Mouse (Mus musculus) forebrain, embryonic 11.5 days (tissue): ENCODE results near the gene Lrrc56. TPM values are rescaled to one million over a fixed set of nuclear protein-coding genes. Genes with fewer than 3 reads are reported as not detected.

Experiments used
- ATAC-seq: fragments of 200-750 bp; cut with Nextera tagmentation; replicated peaks from 2 replicates; pipeline ENCODE4 v1.8.0; 2017; ENCODE audit warnings: moderate TSS enrichment; ENCODE audit not compliant: low FRiP score
- DNase-seq: peaks from one replicate; pipeline ENCODE4 v3.0.0-alpha.2; 2017; ENCODE audit warnings: low spot score
- H3K27ac ChIP-seq: fragments of 300-500 bp; sonication (generic); 2 replicates; pipeline ENCODE4 v1.5.1; 2014; ENCODE audit warnings: low read depth, low read length
- H3K27me3 ChIP-seq: fragments of 300-500 bp; sonication (generic); 2 replicates; pipeline ENCODE4 v1.6.1; 2014; ENCODE audit warnings: mild to moderate bottlenecking, low read length, mixed read lengths; ENCODE audit not compliant: control insufficient read depth, insufficient read depth
- H3K36me3 ChIP-seq: fragments of 300-500 bp; sonication (generic); 2 replicates; pipeline ENCODE4 v1.6.1; 2014; ENCODE audit warnings: mild to moderate bottlenecking, low read length, moderate library complexity, mixed read lengths; ENCODE audit not compliant: control insufficient read depth, insufficient read depth
- H3K4me1 ChIP-seq: fragments of 300-500 bp; sonication (generic); replicated peaks from 2 replicates; pipeline ENCODE4 v1.6.1; 2014; ENCODE audit warnings: low read length, mixed read lengths; ENCODE audit not compliant: control insufficient read depth, insufficient read depth
- H3K4me2 ChIP-seq: fragments of 300-500 bp; sonication (generic); 2 replicates; pipeline ENCODE4 v1.6.1; 2014; ENCODE audit warnings: low read depth, mild to moderate bottlenecking, low read length, moderate library complexity, mixed read lengths; ENCODE audit not compliant: severe bottlenecking
- H3K4me3 ChIP-seq: fragments of 300-500 bp; sonication (generic); 2 replicates; pipeline ENCODE4 v1.5.1; 2014; ENCODE audit warnings: low read depth, low read length
- H3K9ac ChIP-seq: fragments of 300-500 bp; sonication (generic); 2 replicates; pipeline ENCODE4 v1.6.1; 2014; ENCODE audit warnings: low read length
- H3K9me3 ChIP-seq: fragments of 300-500 bp; sonication (generic); 2 replicates; pipeline ENCODE4 v1.6.1; 2016; ENCODE audit warnings: low read length, mixed read lengths; ENCODE audit not compliant: control insufficient read depth
- WGBS: fragments of 180-500 bp; shearing (Covaris S2); extraction: QIAGEN DNeasy Blood & Tissue Kit; methylation state at CpG from one replicate; pipeline ENCODE4 v1.1.7; 2014; 5-methylcytosine and 5-hydroxymethylcytosine counted together
- polyA plus RNA-seq: library from polyadenylated mRNA; unstranded; fragments of >200 nt; fragmentation: Nextera tagmentation; extraction: Ambion mirVana; gene quantifications from 2 replicates; pipeline ENCODE4 v1.2.1, GENCODE M21; 2014

Gene Lrrc56
- polyA plus RNA-seq, 1 experiment from 2014 or later, result 14.0 TPM

DNA sequence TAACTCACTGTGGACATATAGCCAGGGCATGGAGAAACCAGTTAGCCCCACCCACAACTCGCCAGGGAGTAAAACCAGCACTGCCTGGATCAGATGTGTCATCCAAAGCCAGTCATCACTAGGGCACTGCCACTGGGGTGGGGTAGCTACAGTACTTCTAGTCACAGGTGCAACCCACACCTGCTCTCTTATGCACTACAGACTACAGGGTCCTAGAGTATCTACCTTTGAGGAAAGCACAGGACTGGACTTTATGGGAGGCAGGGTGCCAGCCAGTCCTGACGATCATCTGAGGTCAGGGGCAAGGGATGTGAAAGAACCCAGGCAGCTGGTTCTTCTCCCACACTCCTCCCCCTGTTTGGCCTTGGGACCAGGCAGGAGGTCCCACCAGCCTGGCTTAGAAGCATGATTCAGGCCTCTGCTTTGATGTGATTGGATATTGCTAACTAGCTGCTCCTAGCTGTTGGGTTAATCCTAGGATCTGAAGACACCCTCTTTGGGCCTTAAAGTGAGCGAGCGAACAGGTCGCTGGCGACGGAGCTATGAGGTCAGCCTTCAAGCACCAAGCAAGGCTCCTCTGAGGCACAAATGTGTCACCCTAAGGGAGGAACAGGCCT, 25.9 kb upstream of the Lrrc56 start:
- no peaks in the 10 kb centered on the region for H3K36me3 ChIP-seq
- DNase-seq, result no peak
- H3K4me2 ChIP-seq, result peak overlapping the region; percentile 63

DNA sequence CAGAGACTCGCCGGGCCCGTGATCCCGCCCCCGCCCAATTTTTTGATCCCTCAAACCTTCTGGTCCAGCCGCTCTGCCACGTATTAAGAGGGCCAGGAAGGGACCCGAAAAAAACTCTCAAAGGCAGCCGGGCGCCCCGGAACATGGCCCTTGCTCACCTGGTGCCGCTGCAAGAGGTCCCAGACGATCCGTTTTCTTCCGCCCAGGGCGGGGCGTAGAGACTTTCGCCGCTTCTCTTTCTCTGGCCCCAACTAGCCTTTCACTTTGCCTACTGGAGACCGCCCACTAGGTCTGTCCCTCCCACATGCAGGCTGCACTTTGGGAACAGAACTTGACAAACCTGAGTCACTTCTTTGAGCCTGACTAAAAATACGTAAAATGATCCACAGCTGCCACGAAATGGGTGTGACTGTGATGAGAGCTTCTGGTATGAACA, 25.4 kb upstream of the Lrrc56 start:
- no peak overlapping the region for H3K27ac ChIP-seq
- no peaks in the 10 kb centered on the region for H3K9me3 ChIP-seq
- ATAC-seq (no peak), DNase-seq (no peak)
- peak overlapping the region; percentile 69 for H3K9ac ChIP-seq
- H3K4me1 ChIP-seq, result peaks cover 16% of the 10 kb centered on the region; the same call in 1 of the 2 replicates
- peak overlapping the region; percentile 63 for H3K4me2 ChIP-seq
- H3K36me3 ChIP-seq, result no peaks in the 10 kb centered on the region
- no peaks in the 10 kb centered on the region for H3K27me3 ChIP-seq
- peak overlapping the region; percentile 33 for H3K4me3 ChIP-seq
- 2% methylated on average over 22 of the region's 22 CpGs for WGBS

More for the DNA sequence above, 25.9 kb upstream of the Lrrc56 start:
- Histone ChIP-seq H3K27me3 (no peaks in the 10 kb centered on the region), H3K27ac (no peak overlapping the region), H3K9ac (peak overlapping the region; percentile 69), H3K4me3 (peak overlapping the region; percentile 33), H3K9me3 (no peaks in the 10 kb centered on the region), H3K4me1 (peaks cover 16% of the 10 kb centered on the region; the same call in 1 of the 2 replicates)
- 24% methylated on average over 7 of the region's 7 CpGs for WGBS
- ATAC-seq, result no peak

GRCm38 (mm10) chr7:141169300-141169699, 24.7 kb upstream of the Lrrc56 start:
- Histone ChIP-seq H3K4me2 (no peak overlapping the region), H3K9ac (no peak overlapping the region), H3K4me3 (no peak overlapping the region), H3K27ac (no peak overlapping the region), H3K4me1 (peaks cover 16% of the 10 kb centered on the region; the same call in 1 of the 2 replicates), H3K36me3 (no peaks in the 10 kb centered on the region), H3K9me3 (no peaks in the 10 kb centered on the region), H3K27me3 (no peaks in the 10 kb centered on the region)
- DNase-seq (no peak), ATAC-seq (no peak)
- 84% methylated on average over 1 of the region's 1 CpGs for whole genome bisulfite sequencing

DNA sequence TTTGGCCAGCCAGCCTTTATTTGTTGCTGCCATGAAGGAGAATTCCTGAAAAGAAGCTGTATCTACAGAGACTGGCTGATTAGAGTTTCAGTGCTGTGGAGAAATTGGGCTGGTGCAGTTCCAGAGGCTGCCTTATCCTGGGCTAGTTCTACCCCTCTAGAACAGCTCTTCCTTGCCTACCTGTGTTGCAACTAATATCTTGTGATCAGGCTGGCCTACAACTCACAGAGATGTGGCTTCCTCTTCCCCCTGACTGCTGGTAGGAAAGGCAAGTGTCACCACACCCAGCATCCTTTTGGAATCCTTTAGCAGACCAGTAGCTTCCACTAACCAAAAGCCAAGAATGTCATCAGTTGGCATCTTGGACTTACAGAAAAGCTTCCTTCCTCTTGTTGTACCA, 24.1 kb upstream of the Lrrc56 start:
- no peak overlapping the region for H3K4me3 ChIP-seq
- no peak overlapping the region for H3K9ac ChIP-seq
- no peaks in the 10 kb centered on the region for H3K27me3 ChIP-seq
- H3K36me3 ChIP-seq, result no peaks in the 10 kb centered on the region
- ATAC-seq (no peak), DNase-seq (no peak)
- H3K27ac ChIP-seq, result no peak overlapping the region
- no peak overlapping the region for H3K4me2 ChIP-seq
- H3K9me3 ChIP-seq, result no peaks in the 10 kb centered on the region
- peaks cover 16% of the 10 kb centered on the region; the same call in 1 of the 2 replicates for H3K4me1 ChIP-seq

DNA sequence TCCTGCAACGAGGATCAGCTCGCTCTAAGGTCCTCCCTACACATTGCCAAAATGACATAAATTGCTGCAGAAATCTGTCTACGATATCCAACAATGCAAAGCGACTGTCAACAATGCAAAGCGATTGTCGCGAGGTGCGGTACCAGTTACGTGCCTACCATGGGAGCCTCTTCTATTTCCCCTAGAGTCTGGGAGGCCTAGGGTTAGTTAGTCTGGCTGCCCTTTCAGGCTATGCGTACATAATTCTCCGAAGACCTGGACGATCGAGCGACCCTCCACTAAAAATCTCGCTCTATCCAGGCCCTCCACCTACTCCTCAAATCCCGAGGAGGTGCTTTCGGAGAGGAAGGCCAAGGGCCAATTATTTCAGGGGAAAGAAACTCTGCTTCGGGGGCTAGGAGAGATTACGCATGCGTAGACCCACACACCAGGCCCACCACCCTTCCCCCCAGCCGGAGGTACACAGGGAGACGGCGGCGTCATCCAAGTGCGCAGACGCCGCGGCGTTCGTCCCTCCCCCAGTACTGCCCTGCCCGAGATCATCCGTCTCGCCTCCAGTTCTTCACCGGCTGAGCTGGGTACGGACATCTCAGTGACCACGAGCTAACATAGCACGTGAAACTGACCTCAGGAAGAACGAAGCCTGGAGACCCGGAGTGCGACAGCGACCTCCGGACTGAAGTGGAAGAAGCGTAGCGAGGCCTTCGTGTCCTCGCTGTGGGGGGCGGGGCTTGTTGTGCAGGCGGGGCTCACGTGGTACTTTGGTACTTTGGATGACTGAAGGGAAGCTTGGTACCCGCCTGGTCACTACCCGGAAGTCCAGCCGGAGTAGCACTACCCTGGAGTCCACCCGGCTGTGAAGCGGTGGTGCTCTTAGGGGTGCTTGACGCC, 21.6 kb upstream of the Lrrc56 start, which contains the start of gene Rnh1:
Rnh1 (minus strand) TSS at position 742 of the 891 bp plus-strand sequence.
- no peaks in the 10 kb centered on the region for H3K27me3 ChIP-seq
- ATAC-seq (peak; percentile 97), DNase-seq (peak; percentile 96)
- H3K9ac ChIP-seq, result peak within 1 kb of the TSS; percentile 67
- H3K27ac ChIP-seq, result peak within 1 kb of the TSS; percentile 90
- H3K4me2 ChIP-seq, result peak within 1 kb of the TSS; percentile 65
- H3K4me1 ChIP-seq, result peaks cover 16% of the 10 kb centered on the region; the same call in 1 of the 2 replicates
- H3K36me3 ChIP-seq, result no peaks in the 10 kb centered on the region
- 3% methylated on average over 55 of the region's 55 CpGs for WGBS
- no peaks in the 10 kb centered on the region for H3K9me3 ChIP-seq
- peak within 1 kb of the TSS; percentile 53 for H3K4me3 ChIP-seq

GRCm38 (mm10) chr7:141173323-141173850, 20.6 kb upstream of the Lrrc56 start:
- no peaks in the 10 kb centered on the region for H3K9me3 ChIP-seq
- no peak overlapping the region for H3K27ac ChIP-seq
- H3K4me3 ChIP-seq, result 0 out of 2 replicates have a peak overlapping the region, but pooled peaks have one; percentile 53
- H3K27me3 ChIP-seq, result no peaks in the 10 kb centered on the region
- peaks cover 8% of the 10 kb centered on the region; the same call in 1 of the 2 replicates for H3K4me1 ChIP-seq
- ATAC-seq (no peak), DNase-seq (no peak)
- H3K36me3 ChIP-seq, result no peaks in the 10 kb centered on the region
- 90% methylated on average over 5 of the region's 5 CpGs for WGBS
- H3K4me2 ChIP-seq, result peak overlapping the region; percentile 65; the same call in 1 of the 2 replicates
- H3K9ac ChIP-seq, result peak overlapping the region; percentile 67; the same call in 1 of the 2 replicates

DNA sequence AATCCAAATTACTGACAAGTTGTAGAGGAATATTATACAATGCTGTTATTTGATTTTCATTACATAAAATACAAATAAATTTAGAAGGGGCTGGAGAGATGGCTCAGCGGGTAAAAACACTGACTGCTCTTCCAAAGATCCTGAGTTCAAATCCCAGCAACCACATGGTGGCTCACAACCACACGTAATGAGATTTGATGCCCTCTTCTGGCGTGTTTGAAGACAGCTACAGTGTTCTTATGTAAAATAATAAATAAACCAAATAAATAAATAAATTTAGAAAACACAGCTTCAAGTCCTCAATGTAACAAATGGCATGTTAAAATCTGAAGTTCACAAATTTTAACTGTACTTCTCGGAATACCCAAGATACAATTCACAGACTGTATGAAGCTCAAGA, 18.9 kb upstream of the Lrrc56 start:
- WGBS, result 87% methylated on average over 4 of the region's 4 CpGs
- no peak overlapping the region for H3K27ac ChIP-seq
- H3K4me2 ChIP-seq, result no peak overlapping the region
- no peak overlapping the region for H3K4me3 ChIP-seq
- H3K9ac ChIP-seq, result no peak overlapping the region
- no peaks in the 10 kb centered on the region for H3K9me3 ChIP-seq
- no peaks in the 10 kb centered on the region for H3K36me3 ChIP-seq
- no peaks in the 10 kb centered on the region for H3K27me3 ChIP-seq
- ATAC-seq (no peak), DNase-seq (no peak)
- H3K4me1 ChIP-seq, result 0 out of 2 replicates have a peak, but pooled peaks cover 2% of the 10 kb centered on the region

DNA sequence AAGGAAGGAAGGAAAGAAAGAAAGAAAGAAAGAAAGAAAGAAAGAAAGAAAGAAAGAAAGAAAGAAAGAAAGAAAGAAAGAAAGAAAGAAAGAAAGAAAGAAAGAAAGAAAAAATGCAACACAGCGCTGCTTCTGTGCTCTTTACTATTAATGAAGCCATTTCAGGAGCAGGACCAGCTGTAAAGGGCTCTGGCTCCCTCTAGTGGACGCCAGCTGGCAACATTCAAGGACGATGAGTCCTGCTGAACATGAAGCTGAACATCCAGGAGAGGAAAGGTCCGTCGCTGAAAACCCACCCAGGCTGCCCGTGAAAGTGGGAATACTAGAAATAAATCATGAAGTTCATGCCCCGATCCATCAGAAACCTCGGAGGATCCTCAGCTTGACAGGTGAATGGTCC, 17.8 kb upstream of the Lrrc56 start:
- H3K4me1 ChIP-seq, result 0 out of 2 replicates have a peak, but pooled peaks cover 2% of the 10 kb centered on the region
- no peak overlapping the region for H3K9ac ChIP-seq
- no peak for ATAC-seq
- H3K27me3 ChIP-seq, result no peaks in the 10 kb centered on the region
- WGBS, result 2% methylated on average over 8 of the region's 8 CpGs
- H3K27ac ChIP-seq, result no peak overlapping the region
- no peaks in the 10 kb centered on the region for H3K9me3 ChIP-seq
- H3K36me3 ChIP-seq, result no peaks in the 10 kb centered on the region
- no peak overlapping the region for H3K4me3 ChIP-seq
- DNase-seq, result peak; percentile 92
- no peak overlapping the region for H3K4me2 ChIP-seq
